Mouse (Mus musculus) erythroblast, embryonic 14.5 days (primary cell): Measurements from ENCODE around the gene Tmcc1.

Experiments
- GATA1 ChIP-seq: IDR thresholded peaks from 2 replicates; pipeline ENCODE4 v1.6.1; 2012; ENCODE audit warnings: low read length, inconsistent platforms, mixed read lengths
- TAL1 ChIP-seq: IDR thresholded peaks from 3 replicates; pipeline ENCODE4 v1.6.1; 2012; ENCODE audit warnings: low read length, inconsistent platforms, mixed read lengths

DNA sequence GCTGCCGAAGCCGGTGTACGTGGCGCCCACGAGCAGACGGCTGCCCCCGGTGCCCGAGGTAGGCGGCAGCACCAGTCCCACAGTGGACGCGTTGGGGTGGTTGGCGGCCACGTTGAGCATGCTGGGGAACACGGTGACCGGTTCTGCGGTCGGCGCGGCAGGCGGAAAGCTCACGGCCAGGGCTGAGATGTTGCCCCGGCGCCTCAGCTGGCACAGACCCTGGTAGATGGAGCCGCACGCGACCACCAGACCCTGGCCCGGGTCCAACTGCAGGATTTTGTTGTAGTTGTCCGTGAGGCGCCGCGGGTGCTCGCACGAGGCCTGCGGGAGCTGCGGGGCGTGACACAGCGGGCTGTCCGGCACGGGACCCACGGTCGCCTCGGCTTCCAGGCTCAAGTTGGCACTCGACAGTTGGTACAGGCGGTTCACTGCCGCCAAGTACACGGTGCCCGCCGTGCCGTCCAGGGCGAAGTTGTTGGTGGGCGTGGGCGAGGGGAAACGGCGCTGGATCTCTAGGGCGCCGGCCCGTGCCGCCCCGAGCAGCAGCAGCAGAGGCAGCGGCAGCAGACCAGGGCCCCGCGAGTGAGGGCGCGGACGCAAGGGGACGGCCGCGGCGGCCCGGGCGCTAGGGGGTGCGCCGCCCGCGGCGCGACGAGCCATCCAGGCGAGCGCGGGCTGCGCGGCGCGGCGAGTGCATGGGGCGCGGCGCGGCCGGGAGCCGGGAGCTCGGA is 199.0 kb downstream of the Tmcc1 start:
- TF ChIP-seq TAL1 (no peak), GATA1 (no peak)
